Mouse (Mus musculus): ENCODE data around the gene Tssk1. TPM values are rescaled to one million over a fixed set of nuclear protein-coding genes. Genes with fewer than 3 reads are reported as not detected.

Gene Tssk1
- polyA plus RNA-seq (2015; fragmentation: Nextera tagmentation; extraction: Ambion mirVana) = 0.04 TPM in 1 of 2 replicates, not detected in the other

DNA sequence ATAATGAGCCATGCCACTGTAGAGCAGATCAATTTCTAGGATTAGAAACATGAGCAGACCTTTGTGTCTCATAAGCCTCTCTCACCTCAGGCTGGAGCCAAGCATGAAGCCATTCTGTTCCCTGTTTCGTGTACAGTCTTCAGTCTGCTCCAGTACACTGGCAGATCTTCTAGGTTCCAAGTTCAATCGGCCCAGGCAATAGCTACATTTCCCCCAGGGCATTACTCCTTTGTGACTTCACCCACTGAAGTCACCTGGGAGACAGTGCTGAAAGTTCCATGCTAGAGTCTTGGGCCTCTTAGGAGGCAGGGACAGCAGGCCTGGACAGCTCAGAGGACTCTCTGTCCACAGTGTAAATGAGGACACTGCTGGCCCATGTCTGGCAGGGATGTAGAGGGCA is at the start of gene Tssk1:
Gene Tssk1 (plus strand): TSS at position 301 of the 400 bp plus-strand sequence.

DNA sequence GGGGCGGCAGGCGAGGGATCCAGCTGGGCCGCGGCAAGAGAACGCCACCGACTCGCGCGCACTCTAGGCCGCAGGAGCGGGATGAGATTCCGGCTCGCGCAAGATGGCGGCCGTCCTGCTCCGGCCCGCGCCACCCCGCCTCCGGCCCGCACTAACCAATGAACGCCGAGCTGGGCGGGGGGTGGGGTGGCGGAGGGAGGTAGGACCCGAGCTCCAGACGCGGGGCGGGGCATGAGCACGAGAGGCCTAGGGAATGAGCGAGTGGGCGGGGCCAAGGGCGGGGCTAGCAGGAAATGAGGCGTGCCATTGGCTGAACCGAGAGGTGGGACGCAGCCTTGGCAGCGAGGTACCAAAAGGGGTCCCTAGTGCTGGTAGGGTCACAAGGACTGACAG is 2.5 kb upstream of the Tssk1 start, which contains the start of gene Gm20518:
Gene Gm20518 (minus strand): TSS at position 105 of the 393 bp plus-strand sequence.

DNA sequence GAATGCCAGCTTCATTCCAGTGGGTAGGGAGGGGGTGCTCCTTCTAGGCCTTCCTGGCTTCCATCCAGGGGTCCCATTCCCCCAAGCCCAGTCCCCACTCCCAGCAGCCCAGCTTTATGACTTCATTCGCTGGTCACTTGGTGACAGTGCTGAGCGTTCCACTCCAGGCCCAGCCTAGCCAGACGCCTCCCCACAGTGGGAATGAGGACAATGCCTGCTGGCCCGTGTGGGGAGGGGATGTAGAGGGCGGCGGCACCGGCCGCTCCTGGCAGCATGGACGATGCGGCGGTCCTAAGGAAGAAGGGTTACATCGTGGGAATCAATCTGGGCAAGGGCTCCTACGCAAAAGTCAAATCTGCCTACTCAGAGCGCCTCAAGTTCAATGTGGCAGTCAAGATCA is 4.4 kb downstream of the Tssk1 start, which contains the start of the genes Dgcr2 and Tssk2:
Gene Dgcr2 (minus strand): TSS at position 101 of the 400 bp plus-strand sequence.
Gene Tssk2 (plus strand): TSS at position 176 of the 400 bp plus-strand sequence.

DNA sequence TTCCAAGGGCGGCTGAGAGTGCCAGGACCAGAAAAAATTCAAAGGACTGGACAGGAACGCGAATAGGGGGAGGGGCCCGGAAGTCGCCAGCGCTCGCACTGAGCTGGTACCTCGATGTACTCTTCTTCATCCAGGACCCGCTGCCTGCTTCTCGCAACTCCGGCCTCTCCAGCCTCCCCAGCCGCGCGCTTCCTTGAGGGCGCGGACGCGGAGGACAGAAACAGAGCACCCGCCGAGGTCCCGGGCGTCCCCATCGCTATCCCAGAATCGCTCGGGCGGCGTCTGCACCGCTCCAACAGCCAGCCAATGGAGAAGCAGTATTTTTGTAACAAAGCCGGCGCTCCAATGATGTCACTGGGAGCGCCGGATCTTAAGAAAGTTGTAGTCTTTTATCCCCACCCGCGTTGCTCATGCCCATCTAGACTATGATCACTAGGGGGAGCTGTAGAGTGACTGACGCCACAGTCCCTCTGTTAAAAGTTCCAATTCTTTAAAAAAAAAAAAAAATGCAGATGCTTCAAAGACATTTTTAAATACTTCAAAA is 17.1 kb downstream of the Tssk1 start, which contains the start of gene Ess2:
Gene Ess2 (minus strand): TSS at position 297 of the 544 bp plus-strand sequence.

DNA sequence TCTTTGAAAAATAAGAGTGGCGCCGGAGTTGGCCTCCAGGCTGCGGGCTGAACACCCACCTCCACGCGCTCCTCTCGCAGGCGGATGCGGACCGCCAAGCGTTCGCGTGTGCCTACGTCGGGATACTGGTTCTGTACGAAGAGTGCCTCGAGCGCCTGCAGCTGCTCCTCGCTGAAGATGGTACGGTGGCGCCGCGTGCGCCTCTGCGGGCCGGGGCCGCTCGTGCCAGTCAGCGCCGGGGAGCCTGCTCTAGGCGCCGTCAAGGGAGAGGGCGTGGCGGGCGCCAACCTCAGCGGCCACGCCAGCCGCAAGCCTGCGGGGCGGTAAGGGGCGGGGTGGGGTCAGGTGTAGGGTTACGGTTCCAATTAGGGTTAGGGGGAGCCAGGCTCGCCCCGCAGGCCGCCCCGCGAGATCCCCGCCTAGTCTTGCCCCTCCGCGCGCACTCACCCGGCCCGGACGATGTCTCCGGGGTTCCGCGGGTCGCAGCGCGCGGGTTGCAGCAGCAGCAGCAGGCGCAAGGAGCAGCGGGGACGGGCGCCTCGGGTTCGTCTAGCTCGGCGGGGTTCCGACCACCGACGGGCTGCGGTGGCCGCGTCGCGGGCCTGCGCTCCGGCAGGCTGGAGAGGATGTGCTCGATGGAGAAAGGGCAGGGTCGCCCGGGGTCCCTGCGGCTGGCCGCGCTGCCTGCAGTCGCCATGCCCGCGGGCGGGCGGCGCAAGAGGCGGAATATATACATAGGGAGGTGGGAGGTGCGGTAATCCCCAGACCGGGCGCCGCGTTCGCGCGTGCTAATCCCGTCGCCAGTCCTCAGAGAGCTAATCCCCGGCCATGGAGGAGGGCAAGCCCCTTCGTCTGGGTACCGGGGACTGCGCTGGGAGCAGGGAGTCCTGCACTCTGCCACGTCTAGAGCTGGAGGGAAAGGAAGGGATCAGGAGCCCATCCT is 20.6 kb downstream of the Tssk1 start, which contains the start of gene Gsc2:
Gene Gsc2 (minus strand): TSS at position 753 of the 943 bp plus-strand sequence.

DNA sequence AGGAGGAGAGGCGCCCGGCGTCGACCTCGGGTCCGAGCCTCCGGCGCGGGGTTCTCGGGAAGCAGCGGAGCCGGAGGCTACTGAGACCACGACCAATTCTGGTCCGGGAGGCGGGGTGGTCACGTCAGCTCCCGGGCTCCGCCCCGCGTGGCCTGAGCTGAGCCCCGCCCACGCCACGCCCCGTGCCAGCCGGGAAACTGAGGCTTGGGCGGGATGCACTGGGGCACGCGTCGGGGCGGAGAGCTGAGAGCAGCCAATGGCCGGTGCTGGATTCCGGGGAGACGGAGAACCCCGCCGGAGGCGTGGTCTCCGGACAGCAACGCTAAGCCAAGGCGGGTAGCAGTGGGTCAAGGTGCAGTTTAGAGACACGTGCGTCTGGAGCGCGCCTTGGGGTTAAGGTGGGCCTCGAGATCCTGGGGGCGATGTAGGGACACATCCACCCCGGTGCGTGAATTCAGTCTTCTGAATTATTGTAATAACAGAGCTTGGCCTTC is 34.1 kb downstream of the Tssk1 start, which contains the start of gene Slc25a1:
Gene Slc25a1 (minus strand): TSS at position 133 of the 494 bp plus-strand sequence.

Other genes with a start within 250 kb of the Tssk1 start
- gene Ccdc74a, start 247.8 kb upstream of the Tssk1 start, polyA plus RNA-seq (2015; fragmentation: Nextera tagmentation; extraction: Ambion mirVana) = 11.4 and 16.4 TPM in 2 replicates
- 21.9 and 32.5 TPM in 2 replicates for gene Med15, start 161.3 kb upstream of the Tssk1 start, polyA plus RNA-seq (2015; fragmentation: Nextera tagmentation; extraction: Ambion mirVana)
- gene Klhl22, start 134.6 kb upstream of the Tssk1 start, polyA plus RNA-seq (2015; fragmentation: Nextera tagmentation; extraction: Ambion mirVana) = 31.6 and 40.0 TPM in 2 replicates
- 18.1 and 30.6 TPM in 2 replicates for gene Scarf2, start 96.9 kb upstream of the Tssk1 start, polyA plus RNA-seq (2015; fragmentation: Nextera tagmentation; extraction: Ambion mirVana)
- not detected in 2 replicates for gene B830017H08Rik, start 61.1 kb upstream of the Tssk1 start, polyA plus RNA-seq (2015; fragmentation: Nextera tagmentation; extraction: Ambion mirVana)
- 0.68 and 1.5 TPM in 2 replicates for gene Car15, start 55.9 kb upstream of the Tssk1 start, polyA plus RNA-seq (2015; fragmentation: Nextera tagmentation; extraction: Ambion mirVana)
- gene Gm20518, start 2.6 kb upstream of the Tssk1 start, polyA plus RNA-seq (2015; fragmentation: Nextera tagmentation; extraction: Ambion mirVana) = not detected in 2 replicates
- 34.3 and 42.9 TPM in 2 replicates for gene Dgcr2, start 4.3 kb downstream of the Tssk1 start, polyA plus RNA-seq (2015; fragmentation: Nextera tagmentation; extraction: Ambion mirVana)
- gene Tssk2, start 4.4 kb downstream of the Tssk1 start, polyA plus RNA-seq (2015; fragmentation: Nextera tagmentation; extraction: Ambion mirVana) = not detected in 2 replicates
- gene Ess2, start 17.1 kb downstream of the Tssk1 start, polyA plus RNA-seq (2015; fragmentation: Nextera tagmentation; extraction: Ambion mirVana) = 18.2 and 22.6 TPM in 2 replicates
- gene Gsc2, start 20.8 kb downstream of the Tssk1 start, polyA plus RNA-seq (2015; fragmentation: Nextera tagmentation; extraction: Ambion mirVana) = not detected in 2 replicates
- 107 and 132 TPM in 2 replicates for gene Slc25a1, start 34.0 kb downstream of the Tssk1 start, polyA plus RNA-seq (2015; fragmentation: Nextera tagmentation; extraction: Ambion mirVana)
- gene Vpreb2, start 86.2 kb downstream of the Tssk1 start, polyA plus RNA-seq (2015; fragmentation: Nextera tagmentation; extraction: Ambion mirVana) = 0.29 TPM in 1 of 2 replicates, not detected in the other
- 105 and 116 TPM in 2 replicates for gene Dgcr6, start 158.6 kb downstream of the Tssk1 start, polyA plus RNA-seq (2015; fragmentation: Nextera tagmentation; extraction: Ambion mirVana)
- 5.9 and 8.0 TPM in 2 replicates for gene Prodh, start 196.0 kb downstream of the Tssk1 start, polyA plus RNA-seq (2015; fragmentation: Nextera tagmentation; extraction: Ambion mirVana)
- 1.0 and 1.9 TPM in 2 replicates for gene Rtn4r, start 233.4 kb downstream of the Tssk1 start, polyA plus RNA-seq (2015; fragmentation: Nextera tagmentation; extraction: Ambion mirVana)